Mouse (Mus musculus) liver, adult 2 months (tissue): ENCODE results near the gene Gm49373.

ENCODE experiments used
- CTCF ChIP-seq: fragments of 200-500 bp; IDR thresholded peaks from 2 replicates; pipeline ENCODE4 v1.5.1; 2011; ENCODE audit warnings: low read depth, low read length, control low read depth
- POLR2A ChIP-seq: fragments of 200-500 bp; IDR thresholded peaks from 2 replicates; pipeline ENCODE4 v1.6.1; 2011; ENCODE audit warnings: low read length, control low read depth; ENCODE audit not compliant: insufficient read depth; ENCODE audit errors: extremely low read depth

- TF ChIP-seq POLR2A, result no peak
- TF ChIP-seq CTCF, result no peak
Measured at GRCm38 (mm10) chr9:21021363-21021762, 51.5 kb downstream of the Gm49373 start.
